Mouse (Mus musculus): ENCODE measurements around the gene Gm10406. TPM values are rescaled to one million over a fixed set of nuclear protein-coding genes. Genes with fewer than 3 reads are reported as not detected.
"Not testable (repeated sequence)": the region's sequence is repeated elsewhere in the genome, so short reads cannot be mapped to it uniquely, and the experiment has no call there.

Gene Gm10406
- total RNA-seq (2012; rRNA removed) = 1.5 and 3.9 TPM in 2 replicates

DNA sequence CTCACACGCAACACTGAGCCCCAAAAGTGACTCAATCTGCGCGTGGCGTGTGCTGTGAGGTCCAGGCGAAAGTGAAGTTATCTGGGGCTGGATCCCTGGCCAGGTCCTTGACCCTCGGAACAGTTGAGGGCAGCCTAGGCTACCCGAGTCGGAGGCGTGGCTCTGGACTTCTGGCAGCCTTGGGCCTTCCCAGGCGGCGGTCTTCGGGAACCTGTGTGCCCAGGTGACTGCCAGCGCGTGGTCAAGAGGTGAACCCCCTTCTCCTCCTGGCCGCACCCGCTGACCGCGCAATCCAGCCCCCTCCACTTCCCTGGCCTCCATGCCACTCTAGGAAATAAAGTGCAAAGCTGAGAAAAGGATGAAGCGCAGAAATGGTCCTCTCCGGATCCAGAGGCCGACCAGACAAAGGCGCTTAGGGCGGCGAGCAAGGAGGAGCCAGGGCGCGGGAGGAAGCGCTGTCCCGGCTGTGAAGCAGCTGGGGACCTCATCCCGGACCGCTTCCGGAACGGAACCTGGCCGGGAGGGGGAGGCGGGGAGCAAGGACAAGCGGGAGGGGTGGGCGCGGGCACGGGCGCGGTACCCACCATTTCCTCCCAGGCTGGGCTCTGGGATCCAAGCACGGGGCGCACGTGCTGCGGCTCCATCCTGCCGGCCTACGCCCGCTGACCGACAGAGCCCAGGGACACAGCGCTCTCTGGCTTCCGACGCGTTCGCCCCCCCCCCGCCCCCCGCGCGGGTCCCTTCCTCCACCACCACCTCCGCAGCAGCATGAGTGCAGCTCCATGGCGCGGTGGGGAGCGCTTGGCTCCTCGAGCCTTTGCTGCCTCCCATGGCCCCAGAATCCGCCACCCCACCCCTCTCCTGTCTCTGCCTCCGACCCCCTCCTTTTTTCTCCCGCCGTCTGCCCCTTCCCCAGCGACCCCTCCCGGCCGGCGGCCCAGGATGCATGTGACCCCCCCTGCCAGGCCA is at the start of gene Gm10406:
TSS of gene Gm10406 (minus strand) at position 669 of the 969 bp plus-strand sequence.
- H3K27ac ChIP-seq (ENCODE audit: insufficient read depth, low read depth, low read length, poor library complexity, severe bottlenecking); H3K9me3 ChIP-seq (ENCODE audit: control insufficient read depth, insufficient read depth, low read depth, low read length); in situ Hi-C loops (cut with MboI; ENCODE audit: low sequenced_read_pairs in 2 of 2, unreplicated experiment in 2 of 2); H3K36me3 ChIP-seq (ENCODE audit: control insufficient read depth, insufficient read depth, low read length, poor library complexity, severe bottlenecking); DNase-seq (ENCODE audit: low read depth, low spot score); H3K4me1 ChIP-seq (ENCODE audit: control insufficient read depth in 2 of 2, insufficient read depth in 2 of 2, low read length in 2 of 2, poor library complexity in 1 of 2): not testable (repeated sequence)
- Histone ChIP-seq H3K9ac (ENCODE audit: insufficient read depth, low read depth, low read length, poor library complexity, severe bottlenecking) (peak within 1 kb of the TSS; percentile 76), H3K4me3 (ENCODE audit: insufficient read depth in 1 of 2, low read depth in 1 of 2, low read length in 2 of 2, poor library complexity in 1 of 2, severe bottlenecking in 1 of 2) (peak within 1 kb of the TSS; percentile 56 to 67)

DNA sequence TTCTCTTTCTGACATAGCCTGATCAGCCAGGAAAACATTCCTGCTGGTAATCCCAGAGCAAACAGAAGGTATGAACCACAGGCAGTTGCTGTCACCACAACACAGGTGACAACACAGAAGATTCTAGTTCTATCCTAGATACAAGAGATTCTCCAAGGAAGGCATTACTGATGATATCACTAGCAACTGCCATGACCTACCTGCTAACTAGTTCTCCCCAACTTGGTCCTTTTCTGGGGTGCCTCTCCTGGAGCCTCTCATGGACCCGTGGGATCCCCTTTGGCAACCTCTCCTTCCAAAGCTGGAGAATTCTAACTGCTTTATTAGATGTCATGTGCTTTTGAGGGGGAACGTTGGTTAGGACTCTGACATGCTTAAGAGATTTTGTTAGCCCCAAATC is 17.6 kb upstream of the Gm10406 start, which contains the start of gene Gm3685:
TSS of gene Gm3685 (minus strand) at position 101 of the 400 bp plus-strand sequence.
- H3K4me1 ChIP-seq (ENCODE audit: control insufficient read depth in 2 of 2, insufficient read depth in 2 of 2, low read length in 2 of 2, poor library complexity in 1 of 2); DNase-seq (ENCODE audit: low read depth, low spot score); H3K27ac ChIP-seq (ENCODE audit: insufficient read depth, low read depth, low read length, poor library complexity, severe bottlenecking); H3K9me3 ChIP-seq (ENCODE audit: control insufficient read depth, insufficient read depth, low read depth, low read length); H3K36me3 ChIP-seq (ENCODE audit: control insufficient read depth, insufficient read depth, low read length, poor library complexity, severe bottlenecking); H3K4me3 ChIP-seq (ENCODE audit: insufficient read depth in 1 of 2, low read depth in 1 of 2, low read length in 2 of 2, poor library complexity in 1 of 2, severe bottlenecking in 1 of 2); H3K9ac ChIP-seq (ENCODE audit: insufficient read depth, low read depth, low read length, poor library complexity, severe bottlenecking); in situ Hi-C loops (cut with MboI; ENCODE audit: low sequenced_read_pairs in 2 of 2, unreplicated experiment in 2 of 2): not testable (repeated sequence)

- H3K4me1 ChIP-seq (ENCODE audit: control insufficient read depth in 2 of 2, insufficient read depth in 2 of 2, low read length in 2 of 2, poor library complexity in 1 of 2); H3K9ac ChIP-seq (ENCODE audit: insufficient read depth, low read depth, low read length, poor library complexity, severe bottlenecking); H3K4me3 ChIP-seq (ENCODE audit: insufficient read depth in 1 of 2, low read depth in 1 of 2, low read length in 2 of 2, poor library complexity in 1 of 2, severe bottlenecking in 1 of 2); H3K36me3 ChIP-seq (ENCODE audit: control insufficient read depth, insufficient read depth, low read length, poor library complexity, severe bottlenecking); in situ Hi-C loops (cut with MboI; ENCODE audit: low sequenced_read_pairs in 2 of 2, unreplicated experiment in 2 of 2); H3K9me3 ChIP-seq (ENCODE audit: control insufficient read depth, insufficient read depth, low read depth, low read length); DNase-seq (ENCODE audit: low read depth, low spot score); H3K27ac ChIP-seq (ENCODE audit: insufficient read depth, low read depth, low read length, poor library complexity, severe bottlenecking): not testable (repeated sequence)
Observed at GRCm38 (mm10) chr14:7026274-7026673, 975 bp downstream of the Gm10406 start.

- H3K27ac ChIP-seq (ENCODE audit: insufficient read depth, low read depth, low read length, poor library complexity, severe bottlenecking); H3K36me3 ChIP-seq (ENCODE audit: control insufficient read depth, insufficient read depth, low read length, poor library complexity, severe bottlenecking); DNase-seq (ENCODE audit: low read depth, low spot score); H3K9ac ChIP-seq (ENCODE audit: insufficient read depth, low read depth, low read length, poor library complexity, severe bottlenecking); H3K4me1 ChIP-seq (ENCODE audit: control insufficient read depth in 2 of 2, insufficient read depth in 2 of 2, low read length in 2 of 2, poor library complexity in 1 of 2); H3K4me3 ChIP-seq (ENCODE audit: insufficient read depth in 1 of 2, low read depth in 1 of 2, low read length in 2 of 2, poor library complexity in 1 of 2, severe bottlenecking in 1 of 2); H3K9me3 ChIP-seq (ENCODE audit: control insufficient read depth, insufficient read depth, low read depth, low read length); in situ Hi-C loops (cut with MboI; ENCODE audit: low sequenced_read_pairs in 2 of 2, unreplicated experiment in 2 of 2): not testable (repeated sequence)
Observed at GRCm38 (mm10) chr14:6973718-6974117, 53.5 kb downstream of the Gm10406 start, which contains the start of gene Gm6356. TSS of gene Gm6356 (minus strand) at chr14:6973818.

Other genes starting within 250 kb of the Gm10406 start
- not detected in 2 replicates for gene Gm3642, start 187.1 kb downstream of the Gm10406 start, total RNA-seq (2012; rRNA removed)
- 0.94 and 1.7 TPM in 2 replicates for gene Gm3667, start 137.5 kb downstream of the Gm10406 start, total RNA-seq (2012; rRNA removed)
- not detected in 2 replicates for gene Gm6356, start 53.6 kb downstream of the Gm10406 start, total RNA-seq (2012; rRNA removed)
- gene Gm3685, start 17.5 kb upstream of the Gm10406 start, total RNA-seq (2012; rRNA removed) = not detected in 2 replicates
- 1.0 and 1.7 TPM in 2 replicates for gene Gm3696, start 73.2 kb upstream of the Gm10406 start, total RNA-seq (2012; rRNA removed)
- not detected in 2 replicates for gene Gm6676, start 98.0 kb upstream of the Gm10406 start, total RNA-seq (2012; rRNA removed)
- gene Gm3512, start 147.1 kb upstream of the Gm10406 start, total RNA-seq (2012; rRNA removed) = 1.7 and 1.9 TPM in 2 replicates
- not detected in 2 replicates for gene Gm16434, start 167.1 kb upstream of the Gm10406 start, total RNA-seq (2012; rRNA removed)
- gene Gm3727, start 237.3 kb upstream of the Gm10406 start, total RNA-seq (2012; rRNA removed) = not detected in 2 replicates

All from ES-E14 (cell line).